ENCODE assay signal across 7 mouse cellular contexts in genomic region chr4:101265523-101265922, GRCm38 (mm10). TPM values are rescaled to one million over a fixed set of nuclear protein-coding genes. Genes with fewer than 3 reads are reported as not detected.
A peak's percentile ranks its signal among the peaks of the same experiment; 100 is the strongest.
DNase-seq lines count a peak whose midpoint lies in the region; ATAC-seq and TF ChIP-seq lines count a peak whose summit lies in the region.

No protein-coding gene starts in this region.

- peak overlapping the region; percentile 97 for H3K4me3 ChIP-seq in lung, embryonic 16.5 days (ENCODE audit: low read length)
- 0 out of 2 replicates have a peak overlapping the region, but pooled peaks have one; percentile 14 for H3K4me3 ChIP-seq in embryonic fibroblast, embryonic 13.5 days (ENCODE audit: insufficient read depth, low read length)
- H3K4me3 ChIP-seq in limb, embryonic 10.5 days: peak overlapping the region; percentile 85
- H3K4me3 ChIP-seq in small intestine, adult 2 months (ENCODE audit: low read depth, low read length): peak overlapping the region; percentile 23; the same call in 1 of the 2 replicates

- H3K36me3 ChIP-seq in lung, embryonic 16.5 days (ENCODE audit: control insufficient read depth, insufficient read depth, low read length): no peaks in the 10 kb centered on the region
- no peaks in the 10 kb centered on the region for H3K36me3 ChIP-seq in limb, embryonic 10.5 days
- H3K36me3 ChIP-seq in small intestine, adult 2 months (ENCODE audit: control insufficient read depth, insufficient read depth, low read length): no peaks in the 10 kb centered on the region

- peak overlapping the region; percentile 88 for H3K4me2 ChIP-seq in lung, embryonic 16.5 days (ENCODE audit: low read depth, low read length)

- H3K27ac ChIP-seq in lung, embryonic 16.5 days (ENCODE audit: low read length): no peak overlapping the region; the same call in 1 of the 2 replicates
- no peak overlapping the region for H3K27ac ChIP-seq in embryonic fibroblast, embryonic 13.5 days (ENCODE audit: insufficient read depth, low read length)
- 0 out of 2 replicates have a peak overlapping the region, but pooled peaks have one; percentile 89 for H3K27ac ChIP-seq in limb, embryonic 10.5 days
- H3K27ac ChIP-seq in small intestine, adult 2 months (ENCODE audit: insufficient read depth, low read depth, low read length): no peak overlapping the region; the same call in 1 of the 2 replicates

- TF ChIP-seq POLR2A in embryonic fibroblast, embryonic 13.5 days (IDR thresholded peaks at IDR 0.05; ENCODE audit: low read depth, low read length): no peak
- TF ChIP-seq POLR2A in small intestine, adult 2 months (IDR thresholded peaks at IDR 0.05; ENCODE audit: low read depth, low read length): no peak

- H3K27me3 ChIP-seq in lung, embryonic 16.5 days (ENCODE audit: control insufficient read depth, insufficient read depth, low read depth, low read length): no peaks in the 10 kb centered on the region
- H3K27me3 ChIP-seq in limb, embryonic 10.5 days (ENCODE audit: low read depth, poor library complexity, severe bottlenecking): no peaks in the 10 kb centered on the region
- H3K27me3 ChIP-seq in small intestine, adult 2 months (ENCODE audit: control insufficient read depth, insufficient read depth, low read length): no peaks in the 10 kb centered on the region

- peaks cover 4% of the 10 kb centered on the region; the same call in 1 of the 2 replicates for H3K4me1 ChIP-seq in lung, embryonic 16.5 days (replicated peaks; ENCODE audit: control insufficient read depth, insufficient read depth, low read length)
- H3K4me1 ChIP-seq in embryonic fibroblast, embryonic 13.5 days (ENCODE audit: control insufficient read depth, insufficient read depth, low read length): peaks cover 3% of the 10 kb centered on the region
- H3K4me1 ChIP-seq in limb, embryonic 10.5 days: peaks cover 5% of the 10 kb centered on the region; the same call in 1 of the 2 replicates
- H3K4me1 ChIP-seq in small intestine, adult 2 months (ENCODE audit: control insufficient read depth, insufficient read depth, insufficient read length, low read length): peaks cover 5% of the 10 kb centered on the region; the same call in 1 of the 2 replicates

- 22% methylated on average over 6 of the region's 7 CpGs for WGBS in lung, embryonic 16.5 days
- 28% methylated on average over 7 of the region's 7 CpGs for WGBS in limb, embryonic 10.5 days
- 11% methylated on average over 7 of the region's 7 CpGs for WGBS in small intestine, adult 2 months

- no peak for ATAC-seq in lung, embryonic 16.5 days (ENCODE audit: low read depth)

- no peaks in the 10 kb centered on the region for H3K9me3 ChIP-seq in lung, embryonic 16.5 days (ENCODE audit: control insufficient read depth, low read length)
- H3K9me3 ChIP-seq in limb, embryonic 10.5 days (replicated peaks): no peaks in the 10 kb centered on the region

- H3K9ac ChIP-seq in lung, embryonic 16.5 days (ENCODE audit: low read length): no peak overlapping the region

- no peak for DNase-seq in lung, postnatal 36 days
- DNase-seq in limb, embryonic 10.5 days (ENCODE audit: low spot score): no peak
- DNase-seq in cerebellum, adult 11-12 months: no peak
- DNase-seq in frontal cortex, postnatal 25 days (ENCODE audit: low spot score in 2 of 2): no peak

- TF ChIP-seq CTCF in embryonic fibroblast, embryonic 13.5 days (IDR thresholded peaks at IDR 0.05; ENCODE audit: borderline replicate concordance, insufficient read depth, low read length): no peak
- TF ChIP-seq CTCF in small intestine, adult 2 months (IDR thresholded peaks at IDR 0.05; ENCODE audit: extremely low read depth, insufficient read length, insufficient replicate concordance, low read depth, low read length): no peak

RNA-seq across cellular contexts. Expression of gene Jak1, which starts 0.4 kb away (rescaled TPM):
- 76.9 and 81.7 TPM in 2 replicates for polyA plus RNA-seq in lung, embryonic 16.5 days (2015; fragmentation: Nextera tagmentation; extraction: Ambion mirVana)
- 186 and 192 TPM in 2 replicates for polyA plus RNA-seq in embryonic fibroblast, embryonic 13.5 days (2011; ENCODE audit: insufficient read length, low read depth, missing spikeins)
- polyA plus RNA-seq in limb, embryonic 10.5 days (2016; fragmentation: Nextera tagmentation; extraction: Ambion mirVana): 47.7 and 53.9 TPM in 2 replicates
- 10.9 and 19.6 TPM in 2 replicates for polyA plus RNA-seq in small intestine, adult 2 months (2012; rRNA removed)

Comparison
In these comparisons a context has a peak if more than half of its experiments do, and no peak if none do; other contexts are left out.
1. H3K4me3 ChIP-seq: peak in every context shown above with its lines; median percentile 97 in lung, embryonic 16.5 days; 85 in limb, embryonic 10.5 days; 23 in small intestine, adult 2 months; 14 in embryonic fibroblast, embryonic 13.5 days.